Mouse (Mus musculus): ENCODE data around the gene Romo1.
"Not testable (repeated sequence)": the region's sequence is repeated elsewhere in the genome, so short reads cannot be mapped to it uniquely, and the experiment has no call there.

Romo1 gene

DNA sequence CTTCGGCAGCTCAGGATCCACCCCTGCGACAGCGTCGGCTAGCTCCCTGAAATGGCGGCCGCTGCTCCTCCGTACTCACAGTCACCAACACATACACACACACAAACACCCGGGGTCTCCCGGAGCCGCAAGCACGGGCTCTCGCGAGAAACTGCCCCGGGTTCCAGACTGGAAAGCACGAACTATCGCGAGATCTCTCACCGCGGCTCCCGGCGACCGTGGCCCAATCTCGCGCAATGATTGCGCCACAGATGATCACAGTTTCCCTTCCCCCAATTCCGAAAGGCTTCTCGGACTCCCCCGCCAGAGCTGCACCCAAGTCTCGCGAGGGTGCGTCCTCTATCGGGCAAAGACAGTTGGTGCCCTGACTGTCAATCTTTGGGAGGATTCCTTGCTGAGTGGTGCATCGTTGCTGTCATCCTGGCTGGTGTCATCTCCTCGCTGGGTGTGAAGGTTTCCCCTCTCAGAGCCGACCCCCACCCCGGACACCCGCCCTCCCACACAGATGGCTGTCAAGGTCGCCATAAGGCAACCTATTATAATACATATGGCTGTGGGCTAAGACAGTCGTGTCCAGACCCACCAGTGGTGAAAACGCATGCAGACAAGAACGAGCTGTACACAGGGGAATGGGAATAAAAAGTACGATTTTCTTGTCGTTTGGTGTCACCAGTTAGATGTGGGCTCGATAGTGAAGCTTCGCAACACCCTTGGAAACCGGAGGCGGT is 36.4 kb downstream of the Romo1 start, which contains the start of gene Rbm39:
Rbm39 (minus strand) TSS at position 145 of the 728 bp plus-strand sequence.
- peak; percentile 100 for DNase-seq

DNA sequence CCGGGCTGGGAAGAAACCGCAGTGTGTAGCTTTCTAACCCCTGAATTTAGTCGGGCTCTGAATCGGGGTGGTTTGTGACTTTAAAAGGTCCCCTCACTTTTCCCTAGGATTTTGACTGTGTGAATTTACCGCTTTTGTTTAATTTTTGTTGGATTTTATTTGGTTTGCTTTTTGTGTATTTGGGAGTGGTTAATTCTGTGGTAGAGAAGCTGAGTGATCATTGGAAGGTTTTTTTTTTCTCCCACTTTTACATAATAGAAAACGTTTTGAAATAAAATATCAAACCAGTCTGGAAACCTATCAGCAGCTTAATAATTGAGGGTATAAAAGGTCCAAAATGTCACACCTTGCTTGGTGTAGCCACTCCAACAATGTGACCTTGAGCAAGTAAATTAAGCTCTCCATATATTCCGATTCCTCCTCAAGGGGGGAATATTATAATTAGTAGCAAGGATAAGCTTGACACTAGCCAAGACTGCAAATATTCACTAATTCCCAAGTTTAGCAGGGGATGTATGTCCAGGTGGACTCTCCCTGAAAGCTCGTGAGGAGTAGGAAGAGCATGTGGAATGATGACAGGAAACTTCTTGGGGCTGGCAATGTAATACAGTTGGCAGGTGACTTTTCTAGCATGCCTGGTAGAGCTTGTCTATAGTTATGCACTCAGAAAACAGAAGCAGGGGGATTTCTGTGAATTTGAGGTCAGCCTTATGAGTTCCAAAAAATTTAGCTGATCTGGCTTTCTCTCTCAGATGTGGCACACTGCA is 37.2 kb downstream of the Romo1 start:
- DNase-seq: no peak

DNA sequence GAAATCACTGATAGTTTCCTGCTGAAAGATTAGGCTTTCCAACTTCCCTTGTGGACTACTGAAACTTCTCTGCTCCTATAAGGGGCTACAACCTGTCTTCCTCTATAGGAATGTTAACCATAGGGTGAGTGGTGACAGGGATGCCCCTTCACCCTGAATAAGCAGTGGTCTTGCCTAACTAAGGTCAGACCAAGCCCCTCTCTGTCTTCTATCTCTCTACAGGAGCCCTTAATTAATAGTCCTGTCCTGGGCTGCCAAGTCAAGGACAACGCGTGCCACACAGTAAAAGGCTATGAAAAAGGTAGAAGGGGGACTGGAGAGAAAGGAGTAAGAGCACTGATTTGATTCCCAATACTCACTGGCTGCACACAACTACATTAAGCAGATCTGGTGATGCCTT is 37.8 kb downstream of the Romo1 start:
- no peak for DNase-seq

DNA sequence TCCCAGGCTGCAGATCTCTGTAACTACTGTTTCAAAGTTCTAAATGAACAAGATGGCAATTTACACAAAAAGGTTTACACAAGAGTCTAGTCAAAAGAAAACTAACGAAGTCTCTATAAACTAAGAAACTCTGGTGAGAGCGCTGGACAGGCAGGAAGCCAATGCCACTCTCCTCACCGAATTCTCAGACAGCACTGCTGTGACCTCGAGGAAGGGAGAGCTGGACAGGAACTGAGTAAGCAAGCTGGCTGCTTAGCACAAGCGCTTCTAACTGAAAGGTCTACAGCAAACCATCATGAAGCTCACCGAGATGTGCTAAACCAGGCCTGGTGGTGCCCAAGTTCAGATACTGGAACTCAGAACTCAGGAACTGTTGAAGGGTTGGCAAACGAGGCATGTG is 45.4 kb downstream of the Romo1 start:
- DNase-seq: not testable (repeated sequence)

DNA sequence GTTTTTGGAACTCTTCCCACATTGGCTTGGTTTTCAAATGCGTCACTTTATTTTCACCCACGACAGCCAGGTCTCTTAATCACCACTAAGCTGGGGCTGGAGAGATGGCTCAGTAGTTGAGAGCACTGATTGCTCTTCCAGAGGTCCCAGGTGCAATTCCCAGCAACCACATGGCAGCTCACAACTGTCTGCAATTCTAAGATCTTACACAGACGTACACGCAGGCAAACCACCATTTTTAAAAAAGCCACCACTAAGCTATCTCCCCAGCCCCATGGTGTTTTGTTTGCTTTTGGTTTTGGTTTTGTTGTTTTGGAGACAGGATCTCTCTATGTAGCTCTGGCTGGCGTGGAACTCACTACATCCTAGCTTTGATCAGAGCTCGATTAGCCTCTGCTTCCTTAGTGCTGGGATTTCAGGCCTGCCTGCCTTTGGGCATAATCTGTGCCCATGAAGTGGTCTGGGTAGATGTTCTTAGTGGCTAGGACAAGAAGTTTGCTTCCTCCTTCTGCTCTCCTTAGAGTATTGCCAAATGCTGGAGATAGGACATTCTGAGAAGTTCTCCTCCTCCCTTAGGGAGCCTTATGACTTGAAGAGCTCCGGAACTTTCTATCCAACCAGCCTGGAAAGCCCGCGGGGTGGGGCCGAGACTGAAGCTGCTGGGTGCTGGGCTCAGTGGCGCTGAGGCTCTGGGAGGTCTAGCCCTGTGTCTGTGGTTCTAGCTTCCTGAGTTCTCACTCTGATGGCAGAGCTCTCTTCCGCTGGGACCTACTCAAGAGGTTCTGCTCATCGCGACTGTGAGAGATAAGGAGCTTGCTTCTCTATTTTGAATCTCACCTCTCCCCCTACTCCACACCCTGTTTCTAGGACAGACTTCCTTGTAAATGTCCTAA is 46.4 kb downstream of the Romo1 start:
- DNase-seq: peak; percentile 58

DNA sequence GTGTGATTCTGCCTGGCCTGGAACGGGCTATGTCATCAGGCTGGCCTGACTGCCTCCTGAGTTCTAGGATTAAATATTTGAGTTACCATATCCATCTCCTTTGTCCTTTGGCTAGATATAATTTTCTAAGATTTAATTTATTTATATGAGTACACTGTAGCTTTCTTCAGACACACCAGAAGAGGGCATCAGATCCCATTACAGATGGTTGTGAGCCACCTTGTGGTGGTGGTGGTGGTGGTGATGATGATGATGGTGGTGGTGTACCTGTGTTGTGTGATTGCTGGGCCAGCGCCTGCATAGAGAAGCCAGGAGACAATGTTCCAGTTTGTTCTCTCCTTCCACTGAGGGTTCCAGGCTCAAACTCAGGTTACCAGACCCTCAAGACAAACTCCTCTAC is 47.7 kb downstream of the Romo1 start:
- DNase-seq: no peak

DNA sequence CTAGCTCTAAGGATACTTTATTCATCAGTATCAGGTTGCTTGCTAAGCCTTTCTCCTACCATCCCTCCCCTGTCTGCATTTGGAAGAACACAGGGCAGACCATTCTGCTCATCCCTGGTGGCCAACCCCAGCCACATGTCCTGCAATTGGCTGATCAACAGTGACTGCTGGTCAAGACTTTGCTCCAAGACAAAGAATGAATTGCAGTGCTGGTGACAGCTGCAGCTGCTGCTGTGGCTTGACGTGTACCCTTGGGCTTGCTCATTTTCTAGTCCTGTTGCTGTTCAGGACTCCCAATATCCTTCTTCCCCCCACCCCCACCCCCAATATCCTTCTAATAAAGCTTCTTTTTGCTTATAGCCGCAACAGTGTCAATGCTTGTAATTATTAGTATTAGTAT is 48.2 kb downstream of the Romo1 start:
- DNase-seq: no peak

DNA sequence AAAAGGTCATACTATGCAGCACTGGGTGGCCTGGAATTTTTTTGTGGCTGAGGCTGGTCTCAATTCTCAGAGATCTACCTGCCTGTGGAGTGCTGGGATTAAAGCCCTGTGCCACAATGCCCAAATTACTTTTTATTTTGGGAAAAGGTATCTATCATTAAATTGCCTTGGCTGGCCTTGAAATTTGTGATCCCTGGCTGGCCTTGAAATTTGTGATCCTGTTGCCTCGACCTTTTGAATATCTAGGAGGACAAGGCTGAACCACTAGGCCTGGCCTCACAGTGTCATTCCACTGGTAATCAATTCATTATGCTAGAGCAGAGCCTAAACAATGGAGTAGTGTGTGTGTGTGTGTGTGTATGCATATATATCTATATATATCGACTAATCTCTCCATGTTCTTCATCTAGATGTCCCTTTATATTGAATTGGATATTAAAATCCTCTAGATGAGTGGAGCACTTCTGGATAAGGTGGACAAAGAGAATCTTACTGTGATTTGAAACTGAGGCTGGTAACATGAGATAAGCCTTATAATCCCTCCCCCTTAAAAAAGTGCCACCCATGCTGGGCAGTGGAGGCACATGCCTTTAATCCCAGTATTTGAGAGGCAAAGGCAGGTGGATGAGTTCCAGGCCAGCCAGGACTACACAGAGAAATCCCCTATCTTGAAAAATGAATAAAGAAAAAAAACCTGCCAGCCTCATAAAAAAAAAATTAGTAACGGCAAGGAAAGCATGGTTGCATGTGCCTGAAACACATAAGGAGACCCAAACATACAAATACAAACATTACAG is 49.4 kb downstream of the Romo1 start:
- DNase-seq: no peak

DNA sequence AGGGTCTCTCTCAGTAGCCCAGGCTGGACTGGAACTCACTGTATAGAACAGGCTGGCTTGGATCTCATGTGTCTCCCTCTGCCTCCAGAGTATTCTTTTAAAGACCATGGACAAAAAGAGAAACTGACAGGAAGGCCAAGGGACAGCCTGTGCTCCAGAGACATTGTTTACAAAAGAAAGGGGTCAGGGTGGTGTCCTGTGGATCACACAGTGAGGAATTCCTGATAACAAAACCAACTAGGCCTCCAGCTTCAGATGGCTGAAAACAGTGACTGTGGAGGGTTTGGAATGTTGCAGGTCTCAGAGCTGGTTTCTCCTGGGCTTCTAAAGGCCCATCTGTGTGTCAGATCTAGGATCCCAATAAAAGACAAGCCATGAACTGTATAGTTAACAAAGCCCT is 50.7 kb downstream of the Romo1 start:
- DNase-seq: peak; percentile 56
